Mouse (Mus musculus): Measurements from ENCODE around the gene Trcg1.

DNA sequence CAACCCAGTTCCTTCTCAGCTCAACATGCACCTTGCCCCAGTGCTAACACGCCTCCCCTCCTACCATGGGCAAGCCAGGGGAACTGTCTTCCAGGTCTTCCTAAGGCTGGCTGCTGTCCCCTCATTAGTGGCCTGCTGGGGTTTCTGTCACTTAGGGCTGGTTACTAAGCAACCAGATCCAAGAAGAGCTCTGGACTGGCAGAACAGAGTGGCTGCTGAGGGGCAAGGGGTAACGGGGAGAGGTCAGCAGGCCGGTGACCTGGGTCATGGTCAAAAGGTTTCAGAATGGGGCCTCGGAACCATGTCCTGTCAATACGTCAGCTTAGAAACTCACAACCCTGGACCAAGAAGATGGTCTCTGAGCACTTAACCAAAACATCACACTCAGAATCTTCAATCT, 31.1 kb downstream of the Trcg1 start:
- TF ChIP-seq ZC3H11A (IDR thresholded peaks at IDR 0.05; ENCODE audit: low read depth, low read length), result no peak
- no peak for TF ChIP-seq CTCF (IDR thresholded peaks at IDR 0.05 in 2 of 3, conservative IDR thresholded peaks at IDR 0.05 in 1 of 3; ENCODE audit: control insufficient read depth in 1 of 3, insufficient read depth in 1 of 3, low read depth in 2 of 3, low read length in 3 of 3, poor library complexity in 1 of 3, severe bottlenecking in 1 of 3)
- TF ChIP-seq ZKSCAN1 (IDR thresholded peaks at IDR 0.05; ENCODE audit: low read depth, low read length), result no peak
- no peak for TF ChIP-seq POLR2A (IDR thresholded peaks at IDR 0.05; ENCODE audit: control insufficient read depth in 1 of 2, insufficient read depth in 1 of 2, low read depth in 1 of 2, low read length in 2 of 2, poor library complexity in 1 of 2)
- TF ChIP-seq POLR2AphosphoS2 (IDR thresholded peaks at IDR 0.05; ENCODE audit: low read length), result no peak
- TF ChIP-seq ZNF384 (IDR thresholded peaks at IDR 0.05; ENCODE audit: low read depth, low read length), result no peak
- TF ChIP-seq ZMIZ1 (IDR thresholded peaks at IDR 0.05; ENCODE audit: low read depth, low read length), result no peak
- TF ChIP-seq USF2 (IDR thresholded peaks at IDR 0.05; ENCODE audit: borderline replicate concordance in 1 of 2, insufficient read depth in 1 of 2, low read depth in 1 of 2, low read length in 2 of 2), result no peak
- no peak for TF ChIP-seq EP300 (IDR thresholded peaks at IDR 0.05; ENCODE audit: low read depth in 1 of 2, low read length in 2 of 2)
- TF ChIP-seq CHD2 (IDR thresholded peaks at IDR 0.05; ENCODE audit: low read length), result no peak
- no peak for TF ChIP-seq JUND (IDR thresholded peaks at IDR 0.05; ENCODE audit: low read depth, low read length)
- no peak for TF ChIP-seq RCOR1 (IDR thresholded peaks at IDR 0.05; ENCODE audit: low read depth, low read length)
- no peak for TF ChIP-seq MYB (IDR thresholded peaks at IDR 0.05; ENCODE audit: low read depth, low read length)

Measured in MEL (cell line).